Mouse (Mus musculus): ENCODE results near the gene Gstp2. TPM values are rescaled to one million over a fixed set of nuclear protein-coding genes. Genes with fewer than 3 reads are reported as not detected.
"Not testable (repeated sequence)": the region's sequence is repeated elsewhere in the genome, so short reads cannot be mapped to it uniquely, and the experiment has no call there.

The Gstp2 gene
- polyA plus RNA-seq, 1 experiment from 2014 or later, result 6.4 TPM

- WGBS (ENCODE audit: insufficient replicate concordance), result 76% methylated on average over 6 of the region's 6 CpGs
- H3K4me1 ChIP-seq (ENCODE audit: insufficient read depth), result peaks cover 5% of the 10 kb centered on the region; the same call in 1 of the 2 replicates
- no peak overlapping the region for H3K9ac ChIP-seq (replicated peaks)
- ATAC-seq (no peak), DNase-seq (no peak)
- TF ChIP-seq CTCF (IDR thresholded peaks at IDR 0.05; ENCODE audit: low read depth) (no peak), EP300 (IDR thresholded peaks at IDR 0.05; ENCODE audit: low read depth) (no peak)
- H3K4me3 ChIP-seq (ENCODE audit: low read depth, low read length), result no peak overlapping the region
- peak overlapping the region; percentile 4; the same call in 1 of the 2 replicates for H3K27ac ChIP-seq (ENCODE audit: low read depth)
- H3K36me3 ChIP-seq (replicated peaks; ENCODE audit: insufficient read depth, low read length), result no peaks in the 10 kb centered on the region
- H3K4me2 ChIP-seq (ENCODE audit: low read depth, low read length), result no peak overlapping the region
- no peaks in the 10 kb centered on the region for H3K9me3 ChIP-seq (ENCODE audit: low read length)
- no peaks in the 10 kb centered on the region for H3K27me3 ChIP-seq (ENCODE audit: insufficient read depth, low read length)
Observed at GRCm38 (mm10) chr19:4072706-4073424, 27.0 kb upstream of the Gstp2 start.

GRCm38 (mm10) chr19:4071406-4071805 lies 25.6 kb upstream of the Gstp2 start:
- 91% methylated on average over 6 of the region's 6 CpGs for WGBS (ENCODE audit: insufficient replicate concordance)
- H3K27ac ChIP-seq (ENCODE audit: low read depth), result peak overlapping the region; percentile 86

GRCm38 (mm10) chr19:4070756-4071155 lies 24.9 kb upstream of the Gstp2 start:
- no peaks in the 10 kb centered on the region for H3K36me3 ChIP-seq (replicated peaks; ENCODE audit: insufficient read depth, low read length)
- peak overlapping the region; percentile 41; the same call in 1 of the 2 replicates for H3K9ac ChIP-seq (replicated peaks)
- peak overlapping the region; percentile 35; the same call in 1 of the 2 replicates for H3K4me2 ChIP-seq (ENCODE audit: low read depth, low read length)
- H3K27me3 ChIP-seq (ENCODE audit: insufficient read depth, low read length), result no peaks in the 10 kb centered on the region
- peak; percentile 12; the same call in 1 of the 2 replicates for ATAC-seq
- WGBS (ENCODE audit: insufficient replicate concordance), result 35% methylated on average over 8 of the region's 8 CpGs
- no peaks in the 10 kb centered on the region for H3K9me3 ChIP-seq (ENCODE audit: low read length)
- DNase-seq, result peak; percentile 48
- H3K4me1 ChIP-seq (ENCODE audit: insufficient read depth), result peaks cover 10% of the 10 kb centered on the region; the same call in 1 of the 2 replicates
- H3K4me3 ChIP-seq (ENCODE audit: low read depth, low read length), result no peak overlapping the region
- peak overlapping the region; percentile 86 for H3K27ac ChIP-seq (ENCODE audit: low read depth)
- no peak for TF ChIP-seq EP300 (IDR thresholded peaks at IDR 0.05; ENCODE audit: low read depth)
- no peak for TF ChIP-seq CTCF (IDR thresholded peaks at IDR 0.05; ENCODE audit: low read depth)

More at GRCm38 (mm10) chr19:4071406-4071805, 25.6 kb upstream of the Gstp2 start:
- Histone ChIP-seq H3K4me1 (ENCODE audit: insufficient read depth) (peaks cover 10% of the 10 kb centered on the region; the same call in 1 of the 2 replicates), H3K9me3 (ENCODE audit: low read length) (no peaks in the 10 kb centered on the region), H3K4me3 (ENCODE audit: low read depth, low read length) (no peak overlapping the region), H3K27me3 (ENCODE audit: insufficient read depth, low read length) (no peaks in the 10 kb centered on the region), H3K36me3 (replicated peaks; ENCODE audit: insufficient read depth, low read length) (no peaks in the 10 kb centered on the region), H3K4me2 (ENCODE audit: low read depth, low read length) (no peak overlapping the region), H3K9ac (replicated peaks) (no peak overlapping the region)
- ATAC-seq (no peak), DNase-seq (no peak)
- no peak for TF ChIP-seq CTCF (IDR thresholded peaks at IDR 0.05; ENCODE audit: low read depth)

- Histone ChIP-seq H3K4me2 (ENCODE audit: low read depth, low read length) (peak overlapping the region; percentile 35; the same call in 1 of the 2 replicates), H3K4me1 (ENCODE audit: insufficient read depth) (peaks cover 10% of the 10 kb centered on the region; the same call in 1 of the 2 replicates), H3K27me3 (ENCODE audit: insufficient read depth, low read length) (no peaks in the 10 kb centered on the region), H3K36me3 (replicated peaks; ENCODE audit: insufficient read depth, low read length) (no peaks in the 10 kb centered on the region), H3K9ac (replicated peaks) (no peak overlapping the region), H3K4me3 (ENCODE audit: low read depth, low read length) (no peak overlapping the region), H3K27ac (ENCODE audit: low read depth) (peak overlapping the region; percentile 86), H3K9me3 (ENCODE audit: low read length) (no peaks in the 10 kb centered on the region)
- DNase-seq (peak; percentile 55), ATAC-seq (0 out of 2 replicates have a peak, but pooled peaks have one; percentile 22)
- WGBS (ENCODE audit: insufficient replicate concordance), result 47% methylated on average over 15 of the region's 15 CpGs
- TF ChIP-seq CTCF (IDR thresholded peaks at IDR 0.05; ENCODE audit: low read depth), result no peak
- no peak for TF ChIP-seq EP300 (IDR thresholded peaks at IDR 0.05; ENCODE audit: low read depth)
Observed at GRCm38 (mm10) chr19:4070311-4070710, 24.5 kb upstream of the Gstp2 start.

GRCm38 (mm10) chr19:4068717-4069410 lies 23.0 kb upstream of the Gstp2 start:
- WGBS (ENCODE audit: insufficient replicate concordance), result 61% methylated on average over 15 of the region's 15 CpGs
- Histone ChIP-seq H3K4me3 (ENCODE audit: low read depth, low read length) (no peak overlapping the region), H3K4me1 (ENCODE audit: insufficient read depth) (peaks cover 10% of the 10 kb centered on the region; the same call in 1 of the 2 replicates), H3K27ac (ENCODE audit: low read depth) (peak overlapping the region; percentile 90), H3K9ac (replicated peaks) (peak overlapping the region; percentile 28; the same call in 1 of the 2 replicates), H3K27me3 (ENCODE audit: insufficient read depth, low read length) (no peaks in the 10 kb centered on the region), H3K9me3 (ENCODE audit: low read length) (no peaks in the 10 kb centered on the region), H3K36me3 (replicated peaks; ENCODE audit: insufficient read depth, low read length) (no peaks in the 10 kb centered on the region), H3K4me2 (ENCODE audit: low read depth, low read length) (peak overlapping the region; percentile 29)
- ATAC-seq (peak; percentile 57), DNase-seq (no peak)
- TF ChIP-seq EP300 (IDR thresholded peaks at IDR 0.05; ENCODE audit: low read depth), result no peak
- TF ChIP-seq CTCF (IDR thresholded peaks at IDR 0.05; ENCODE audit: low read depth), result no peak

- not testable (repeated sequence) for H3K4me3 ChIP-seq (ENCODE audit: low read depth, low read length); DNase-seq; H3K9me3 ChIP-seq (ENCODE audit: low read length); H3K4me1 ChIP-seq (ENCODE audit: insufficient read depth); H3K36me3 ChIP-seq (replicated peaks; ENCODE audit: insufficient read depth, low read length); H3K27me3 ChIP-seq (ENCODE audit: insufficient read depth, low read length)
- 63% methylated on average over 2 of the region's 2 CpGs for WGBS (ENCODE audit: insufficient replicate concordance)
- Histone ChIP-seq H3K9ac (replicated peaks) (peak overlapping the region; percentile 28; the same call in 1 of the 2 replicates), H3K4me2 (ENCODE audit: low read depth, low read length) (peak overlapping the region; percentile 29), H3K27ac (ENCODE audit: low read depth) (peak overlapping the region; percentile 93)
- peak; percentile 33; the same call in 1 of the 2 replicates for ATAC-seq
Observed at GRCm38 (mm10) chr19:4068242-4068641, 22.4 kb upstream of the Gstp2 start.

Measured in liver, postnatal 0 days (tissue).